Mouse (Mus musculus): ENCODE data around the gene Vmn1r198.
"Not testable (repeated sequence)": the region's sequence is repeated elsewhere in the genome, so short reads cannot be mapped to it uniquely, and the experiment has no call there.

Gene Vmn1r198

DNA sequence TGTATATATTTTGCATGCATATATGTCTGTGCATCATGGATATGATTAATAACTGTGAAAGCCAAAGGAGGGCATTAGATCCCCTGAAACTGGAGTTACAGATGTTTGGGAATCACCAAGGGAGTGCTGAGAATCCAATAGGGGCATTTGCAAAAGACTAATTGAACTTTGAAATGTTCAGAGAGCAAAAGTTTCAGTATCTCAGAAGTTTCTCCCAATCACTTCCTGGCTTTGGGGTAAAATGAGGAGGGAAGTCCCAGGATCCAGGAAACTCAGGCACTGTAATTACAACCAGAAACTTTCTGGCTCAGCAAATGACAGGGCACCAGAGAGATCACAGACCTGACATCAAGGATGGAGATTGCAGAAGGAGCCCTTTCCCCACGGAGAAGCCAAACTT is at the start of gene Vmn1r198:
Vmn1r198 (plus strand) TSS at position 301 of the 400 bp plus-strand sequence.
- no peak for DNase-seq (ENCODE audit: low spot score)

DNA sequence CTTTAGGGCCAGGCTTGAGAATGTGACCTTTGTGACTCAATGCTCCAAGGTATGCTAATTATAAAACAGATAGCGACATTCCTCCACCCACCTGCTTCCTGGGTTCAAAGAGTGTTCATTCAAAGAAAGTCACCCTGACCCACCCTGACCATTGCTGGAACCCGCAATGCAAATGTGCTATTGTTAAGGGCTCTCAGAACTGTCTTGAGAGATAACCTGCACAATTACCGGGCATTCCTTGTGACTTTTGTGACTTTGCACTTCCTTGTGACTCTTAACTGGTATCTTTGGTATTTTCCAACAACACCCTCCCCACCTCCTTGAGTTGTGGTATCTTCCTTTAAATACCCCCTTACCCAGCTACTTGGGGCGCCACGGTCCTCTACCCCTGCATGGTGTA is 42.1 kb upstream of the Vmn1r198 start:
- DNase-seq (ENCODE audit: low spot score) = not testable (repeated sequence)

DNA sequence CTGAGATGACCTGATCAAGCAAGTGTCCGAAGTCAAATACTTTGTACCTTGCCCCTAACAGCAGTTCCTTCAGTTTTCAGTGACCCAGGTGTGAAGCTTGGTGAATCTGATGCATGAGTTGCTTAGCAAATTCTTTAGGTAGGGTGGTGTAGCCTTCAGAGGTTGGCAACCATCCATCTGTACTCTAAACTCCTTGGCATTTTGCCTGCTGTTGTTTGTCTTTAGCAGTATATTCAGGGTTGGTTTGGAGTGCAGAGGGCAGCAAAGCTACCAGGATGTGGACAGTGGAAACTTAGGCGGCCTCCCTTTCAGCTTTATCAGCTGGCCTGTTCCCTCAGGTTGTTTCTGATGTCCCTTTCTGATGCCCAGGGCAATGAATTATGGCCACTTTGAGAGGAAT is 34.8 kb upstream of the Vmn1r198 start:
- DNase-seq (ENCODE audit: low spot score) = no peak

DNA sequence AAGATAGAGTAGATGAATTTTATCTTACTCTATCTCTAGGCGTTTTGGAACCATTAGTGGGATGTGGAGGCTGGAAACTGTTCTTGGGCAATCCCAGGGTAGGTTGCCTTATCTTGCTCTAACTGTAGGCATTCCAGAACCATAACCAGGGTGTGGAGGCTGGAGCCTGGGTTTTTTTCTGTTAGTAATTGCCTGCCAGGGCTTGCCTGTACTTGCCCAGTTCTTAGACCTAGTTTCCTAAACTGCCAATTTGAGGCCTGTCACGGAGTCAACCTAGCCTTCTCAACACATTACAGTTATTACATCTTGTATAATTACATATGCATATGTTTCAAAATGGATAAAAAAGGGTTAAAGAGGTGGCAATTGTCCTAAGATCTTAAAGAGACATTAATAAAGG is 32.8 kb upstream of the Vmn1r198 start:
- DNase-seq (ENCODE audit: low spot score) = no peak

DNA sequence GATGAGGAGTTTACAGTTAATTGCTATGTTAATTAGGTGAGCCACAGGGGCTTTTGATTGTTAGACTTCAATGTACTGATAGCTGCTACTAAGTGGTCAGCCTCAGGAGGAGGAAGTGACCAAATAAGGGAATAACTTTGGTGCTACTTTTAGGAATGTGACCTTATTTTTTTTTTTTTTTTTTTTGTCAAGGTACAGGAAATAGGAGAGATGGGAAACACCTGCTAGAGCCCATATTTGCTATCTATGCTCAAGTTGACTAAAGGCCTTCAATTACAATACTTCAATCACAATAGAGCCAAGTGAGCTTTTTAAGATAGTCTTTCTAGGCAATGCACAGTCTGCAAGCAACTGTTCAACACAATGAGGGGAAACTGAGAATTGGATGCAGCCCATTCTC is 30.1 kb upstream of the Vmn1r198 start:
- no peak for DNase-seq (ENCODE audit: low spot score)

DNA sequence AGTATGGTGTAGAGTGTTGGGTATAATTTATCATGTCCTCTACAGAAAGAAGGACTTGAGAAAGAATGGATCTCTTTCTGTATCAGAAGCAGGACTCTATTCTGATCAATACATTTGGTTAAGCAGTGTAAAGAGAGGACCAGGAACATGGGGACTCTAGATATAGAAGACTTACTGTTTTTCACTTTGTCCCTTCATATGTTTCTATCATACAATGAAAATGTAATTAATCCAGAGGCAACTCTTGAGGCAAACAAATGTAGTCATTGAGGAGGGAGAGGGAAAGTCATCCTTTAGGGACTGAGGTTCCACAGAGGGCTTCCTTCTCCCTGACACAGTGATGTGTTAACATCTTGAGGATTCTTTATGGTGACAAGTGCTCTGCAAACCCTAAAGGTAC is 25.9 kb upstream of the Vmn1r198 start, which contains the start of gene Vmn1r197:
Vmn1r197 (plus strand) TSS at position 301 of the 400 bp plus-strand sequence.
- no peak for DNase-seq (ENCODE audit: low spot score)

DNA sequence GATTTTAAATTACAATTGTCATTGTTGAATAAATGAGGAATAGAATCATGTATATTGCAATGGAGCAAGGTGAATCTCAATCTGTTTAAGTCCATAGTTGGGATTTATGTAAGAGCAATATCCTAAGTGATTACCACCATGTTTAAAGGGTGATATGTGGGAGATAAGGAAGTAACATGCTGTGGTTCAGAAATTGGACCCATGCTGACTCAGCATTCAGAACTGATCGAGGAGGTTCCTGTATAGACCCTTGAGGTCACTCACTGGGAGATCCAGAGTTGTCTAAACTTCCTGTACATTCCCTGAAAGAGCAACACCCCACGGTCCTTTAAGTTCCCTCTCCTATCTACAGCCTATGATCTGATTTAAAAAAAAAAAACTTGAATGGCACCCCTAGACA is 16.9 kb upstream of the Vmn1r198 start:
- no peak for DNase-seq (ENCODE audit: low spot score)

DNA sequence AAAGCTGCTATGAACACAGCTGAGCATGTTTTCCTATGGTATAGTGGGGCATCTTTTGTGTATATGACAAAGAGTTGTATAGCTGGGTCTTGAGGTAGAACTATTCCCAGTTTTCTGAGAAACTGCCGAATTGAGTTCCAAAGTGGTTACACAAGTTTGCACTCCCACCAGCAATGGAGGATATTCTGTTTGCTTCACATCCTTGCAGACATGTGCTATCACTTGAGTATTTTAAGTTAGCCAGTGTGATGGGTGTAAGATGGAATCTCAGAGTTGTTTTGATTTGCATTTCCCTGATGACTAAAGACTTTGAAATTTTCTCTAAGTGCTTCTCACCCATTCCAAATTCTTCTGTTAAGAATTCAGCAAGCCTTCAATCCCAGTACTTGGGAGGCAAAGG is 14.6 kb upstream of the Vmn1r198 start:
- no peak for DNase-seq (ENCODE audit: low spot score)

DNA sequence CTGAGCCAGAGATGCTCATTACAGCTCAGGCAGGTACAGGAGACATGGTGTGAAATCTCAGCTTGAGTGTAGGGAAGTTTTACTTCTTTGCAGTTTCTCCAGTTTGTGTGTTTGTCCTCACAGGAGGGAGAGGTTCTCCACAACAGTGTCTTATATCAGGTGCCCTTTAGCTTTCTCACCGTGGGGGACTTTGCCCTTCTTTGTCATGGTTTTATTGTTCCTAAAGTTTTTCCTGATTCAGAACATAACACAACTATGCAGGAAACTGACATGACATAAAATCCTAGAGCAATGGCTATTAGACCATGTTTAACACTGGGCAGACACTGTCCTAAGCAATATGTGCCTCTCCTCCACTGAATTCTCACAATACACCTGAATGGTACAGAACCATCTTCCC is 649 bp downstream of the Vmn1r198 start:
- no peak for DNase-seq (ENCODE audit: low spot score)

DNA sequence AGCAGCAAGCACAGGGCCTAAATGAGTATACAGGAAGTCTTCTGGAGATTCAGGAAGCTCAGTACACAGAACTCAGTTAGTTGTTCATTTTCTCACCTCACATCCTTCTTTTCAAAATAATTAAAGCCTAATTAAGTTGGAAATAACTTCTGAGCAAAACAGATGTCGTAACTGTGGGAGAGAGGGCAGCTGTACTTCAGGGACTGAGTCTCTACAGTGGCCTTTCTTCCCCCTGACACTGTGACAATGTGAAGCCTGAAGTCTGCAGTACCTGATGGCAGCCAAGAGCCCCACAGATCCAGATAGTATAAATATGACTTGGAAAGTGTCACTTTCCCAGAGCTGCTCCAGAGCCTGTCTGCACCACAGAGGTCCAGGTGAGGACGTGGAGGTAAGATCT is 29.4 kb downstream of the Vmn1r198 start, which contains the start of gene Vmn1r199:
Vmn1r199 (plus strand) TSS at position 301 of the 400 bp plus-strand sequence.
- DNase-seq (ENCODE audit: low spot score) = no peak

DNA sequence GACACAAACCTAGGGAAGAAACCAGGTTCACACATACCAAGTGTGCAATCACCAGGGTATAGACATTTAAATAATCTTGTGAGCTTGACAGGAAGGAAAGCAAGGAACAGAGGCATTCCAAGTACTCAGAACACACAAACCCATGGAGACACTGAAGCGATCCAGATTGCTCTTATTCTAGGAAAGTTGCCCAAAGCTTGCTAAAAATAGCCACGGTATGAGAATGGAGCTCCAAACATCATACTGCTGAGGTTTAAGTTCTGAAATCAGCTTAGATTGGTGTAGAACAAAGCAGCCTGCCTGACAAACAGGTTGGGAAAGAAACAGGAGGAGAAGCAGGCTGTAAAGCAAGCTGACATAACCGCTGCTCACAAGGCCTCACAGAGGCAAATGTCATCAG is 31.0 kb downstream of the Vmn1r198 start:
- DNase-seq (ENCODE audit: low spot score) = not testable (repeated sequence)

DNA sequence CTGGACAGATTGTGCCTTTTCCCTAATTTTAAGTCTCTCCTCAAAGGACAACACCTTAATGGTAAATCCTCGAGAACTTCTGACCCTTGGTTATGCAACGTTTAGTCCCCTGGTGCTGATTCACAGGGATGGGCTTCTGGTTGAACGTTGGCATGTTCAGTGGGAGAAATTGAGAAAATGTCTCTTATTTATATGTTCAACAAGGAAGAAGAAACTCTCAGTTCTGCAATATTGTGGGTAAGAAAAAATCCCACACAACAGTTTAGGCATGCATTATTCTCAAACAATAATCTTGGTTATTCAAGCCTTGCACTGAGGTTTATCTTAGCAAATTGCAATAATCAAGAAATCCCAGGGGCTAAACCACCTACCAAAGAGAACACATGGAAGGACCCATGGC is 33.2 kb downstream of the Vmn1r198 start:
- no peak for DNase-seq (ENCODE audit: low spot score)

DNA sequence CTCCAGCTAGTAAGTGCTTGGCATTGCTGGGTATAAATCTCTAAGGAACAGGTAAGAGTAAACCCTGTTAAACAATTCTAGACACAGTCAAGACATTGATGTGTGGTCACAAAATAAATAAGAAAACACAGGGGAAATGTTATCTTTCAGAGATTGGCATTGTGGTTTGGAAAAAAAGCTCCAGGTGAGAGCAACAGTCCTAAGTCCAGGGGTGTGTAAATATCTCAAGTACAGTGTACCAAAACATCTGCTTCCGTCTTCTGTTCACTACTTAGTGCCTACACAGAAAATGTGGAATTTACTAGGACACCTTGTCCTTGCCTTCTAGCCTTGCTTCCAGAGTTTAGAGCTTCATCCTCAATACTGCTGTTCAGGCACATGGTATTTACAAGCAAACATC is 36.9 kb downstream of the Vmn1r198 start:
- DNase-seq (ENCODE audit: low spot score) = no peak

DNA sequence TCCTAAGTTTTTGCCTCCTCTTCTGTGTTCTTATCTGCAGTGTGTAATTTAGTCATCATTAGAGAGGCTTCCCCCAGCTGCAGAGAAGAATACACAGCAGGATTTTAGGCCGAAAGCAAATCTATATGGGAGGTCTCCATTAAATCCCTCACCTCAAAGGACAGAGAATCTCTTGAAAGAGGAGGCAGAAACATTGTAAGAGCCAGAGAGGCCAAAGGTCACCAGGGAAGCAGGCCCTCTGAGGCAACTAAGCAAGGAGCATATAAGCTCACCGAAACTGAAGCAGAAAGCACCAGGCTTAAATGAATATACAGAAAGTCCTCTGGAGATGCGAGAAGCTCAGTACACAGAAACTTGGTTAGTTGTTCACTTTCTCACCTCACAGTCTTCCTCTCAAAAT is 39.9 kb downstream of the Vmn1r198 start, which contains the start of gene Vmn1r200:
Vmn1r200 (plus strand) TSS at position 301 of the 400 bp plus-strand sequence.
- DNase-seq (ENCODE audit: low spot score) = no peak

DNA sequence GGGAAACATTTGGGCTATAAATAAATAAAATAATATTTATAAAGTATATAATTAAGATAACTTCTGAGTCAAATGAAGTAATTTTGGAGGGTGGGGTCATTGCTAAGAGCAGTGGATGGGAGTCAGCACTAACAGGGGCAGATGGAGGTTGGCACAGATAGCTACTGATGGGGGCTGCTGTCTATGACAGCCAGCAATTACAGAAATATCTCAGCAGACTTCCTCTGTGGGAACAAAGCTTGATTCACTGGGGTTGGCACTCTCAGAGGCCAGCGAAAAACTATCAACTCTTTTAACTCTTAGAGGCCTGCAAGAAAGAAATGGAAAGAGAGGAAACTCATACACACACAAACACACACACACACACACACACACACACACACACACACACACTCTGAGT is 52.8 kb downstream of the Vmn1r198 start:
- no peak for DNase-seq (ENCODE audit: low spot score)

All from urinary bladder, postnatal 25 days (tissue).